Mouse (Mus musculus): ENCODE results near the gene Gpr12.

DNA sequence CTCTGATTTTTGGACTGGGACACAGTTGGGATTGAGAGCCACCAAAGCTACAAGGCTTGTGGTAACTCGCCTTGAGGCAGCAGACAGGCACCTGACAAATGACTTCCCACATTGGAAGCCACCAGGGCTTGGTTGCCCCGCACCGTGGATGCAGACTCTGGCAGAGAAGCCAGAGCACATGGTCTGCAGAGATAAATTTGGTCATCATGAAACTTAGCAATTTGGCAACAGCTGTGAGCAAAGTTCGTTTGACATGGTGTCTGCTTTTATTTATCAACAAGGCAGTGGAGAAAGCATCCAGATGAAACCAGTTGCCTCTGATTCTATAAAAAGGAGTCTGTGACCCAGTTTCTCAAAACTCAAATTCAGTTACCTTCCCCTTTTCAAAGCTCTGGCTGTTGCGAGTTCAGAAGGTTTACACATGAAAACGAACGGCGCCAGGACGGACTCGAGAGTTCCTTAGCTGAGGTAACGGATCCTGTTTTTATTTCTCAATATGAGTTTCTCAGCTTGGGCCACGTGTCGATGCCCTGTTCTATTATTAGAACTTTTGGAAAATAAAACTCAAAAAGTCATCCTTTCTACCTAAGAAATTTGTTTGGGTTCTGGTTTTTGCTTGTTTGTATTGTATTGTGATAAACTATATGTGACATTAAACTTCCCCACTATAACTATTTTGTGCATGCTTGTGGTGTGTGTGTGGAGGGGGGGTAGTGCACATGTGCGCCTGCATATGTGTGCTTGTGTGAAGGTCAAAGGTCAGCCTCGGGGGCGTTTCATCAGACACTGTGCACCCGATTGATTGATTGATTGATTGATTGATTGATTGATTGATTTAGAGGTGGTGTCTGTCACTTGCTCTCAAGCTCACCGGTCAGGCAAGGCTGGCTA lies 11.8 kb upstream of the Gpr12 start:
- TF ChIP-seq CTCF (IDR thresholded peaks at IDR 0.05; ENCODE audit: low read depth) (no peak), EP300 (IDR thresholded peaks at IDR 0.05; ENCODE audit: low read depth) (no peak)

Measured in heart, postnatal 0 days (tissue).